Mouse (Mus musculus) MEL (cell line): ENCODE results near the gene Fscn1.

ENCODE experiments used
- BHLHE40 ChIP-seq: IDR thresholded peaks from 2 replicates; pipeline ENCODE4 v1.6.1; 2012; ENCODE audit warnings: low read depth, mild to moderate bottlenecking, inconsistent platforms, low read length, improper control_type of control experiment, borderline replicate concordance
- KAT2A ChIP-seq: conservative IDR thresholded peaks from 2 replicates; pipeline ENCODE4 v1.6.1; 2012; ENCODE audit warnings: low read depth, low read length, improper control_type of control experiment, inconsistent platforms
- NELFE ChIP-seq: IDR thresholded peaks from 2 replicates; pipeline ENCODE4 v1.6.1; 2011; ENCODE audit warnings: low read depth, low read length, improper control_type of control experiment
- POLR2A ChIP-seq, 2 experiments: IDR thresholded peaks; 2 replicates each; pipeline ENCODE4 v1.6.1; 2011 to 2012; ENCODE audit warnings: low read length in 2 of 2, mild to moderate bottlenecking in 2 of 2, control low read depth in 1 of 2, improper control_type of control experiment in 1 of 2, low read depth in 1 of 2, moderate library complexity in 1 of 2; ENCODE audit not compliant: control insufficient read depth in 1 of 2, insufficient read depth in 1 of 2, poor library complexity in 1 of 2
- POLR2AphosphoS2 ChIP-seq: IDR thresholded peaks from 2 replicates; pipeline ENCODE4 v1.6.1; 2011; ENCODE audit warnings: low read length, improper control_type of control experiment
- UBTF ChIP-seq: IDR thresholded peaks from 2 replicates; pipeline ENCODE4 v1.6.1; 2012; ENCODE audit warnings: low read depth, mild to moderate bottlenecking, inconsistent platforms, low read length, improper control_type of control experiment, moderate library complexity, borderline replicate concordance; ENCODE audit not compliant: insufficient read depth

DNA sequence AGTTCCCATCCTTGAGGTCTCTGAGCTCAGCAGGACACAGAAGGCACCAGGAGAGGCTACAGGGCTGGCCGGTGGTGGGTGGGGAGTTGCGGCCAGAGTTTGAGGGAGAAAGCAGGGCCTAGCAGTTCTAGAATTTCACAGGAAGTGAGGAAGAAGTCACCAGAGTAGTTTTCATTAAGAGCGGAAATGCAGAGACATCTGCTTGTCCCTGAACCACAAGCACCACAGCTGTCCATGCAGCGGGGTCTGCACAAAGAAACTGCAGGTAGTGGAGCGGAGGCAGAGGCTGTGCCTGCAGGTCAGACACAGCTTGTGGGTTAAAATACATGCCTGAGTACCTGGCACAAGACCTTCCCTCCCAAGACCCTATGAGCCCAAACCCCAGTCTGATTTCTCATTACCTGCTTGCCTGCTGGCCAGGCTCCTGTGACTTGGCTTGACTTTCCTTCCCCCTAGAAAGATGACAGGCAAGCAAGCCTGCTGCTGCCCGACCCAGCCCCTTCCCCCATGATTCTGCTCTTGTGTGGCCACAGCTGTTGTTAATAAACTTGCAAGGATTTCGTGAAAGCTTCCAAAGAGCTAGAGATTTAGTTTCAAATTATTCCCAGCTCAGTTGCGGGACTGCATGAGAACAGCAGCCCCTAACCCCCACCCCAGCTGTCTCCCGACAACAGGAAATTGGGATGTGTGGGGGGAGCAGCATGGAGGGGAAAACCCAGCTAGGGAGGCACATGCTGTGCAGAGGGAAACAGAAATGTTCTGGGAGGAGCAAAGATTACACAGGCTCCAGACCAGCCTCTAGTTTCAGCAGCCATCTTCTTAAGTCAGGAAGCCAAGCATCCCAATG is 40.7 kb downstream of the Fscn1 start:
- TF ChIP-seq BHLHE40 (no peak), POLR2AphosphoS2 (no peak), NELFE (no peak), UBTF (no peak), KAT2A (no peak), POLR2A (IDR thresholded peaks at IDR 0.05; ENCODE audit: control insufficient read depth in 1 of 2, insufficient read depth in 1 of 2, low read depth in 1 of 2, low read length in 2 of 2, poor library complexity in 1 of 2) (no peak)
